In the genomic region with DNA sequence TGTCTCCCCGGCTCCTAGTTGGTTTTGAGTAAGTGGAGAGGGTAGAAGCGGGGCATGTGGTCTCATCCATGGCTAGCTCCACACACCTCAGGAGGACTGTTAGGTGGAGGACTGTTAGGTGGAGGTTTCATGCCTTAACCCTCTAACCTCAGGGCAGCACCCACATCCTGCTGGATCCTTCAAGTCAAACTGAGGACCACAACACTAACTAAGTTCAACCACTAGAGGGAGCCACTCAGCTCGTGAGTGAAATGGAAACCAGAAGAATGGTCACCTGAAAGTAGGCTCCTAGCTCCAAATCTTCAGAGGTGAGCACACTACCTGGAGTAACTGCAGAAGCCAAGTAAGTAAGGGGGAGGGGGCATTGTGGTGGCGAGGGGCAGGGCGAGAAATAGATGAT, we compare ENCODE assay signal across 11 mouse cellular contexts. TPM values are rescaled to one million over a fixed set of nuclear protein-coding genes. Genes with fewer than 3 reads are reported as not detected.
DNase-seq lines count a peak whose midpoint lies in the region; ATAC-seq and TF ChIP-seq lines count a peak whose summit lies in the region.
"Had no signal": no experiment of that assay in that cellular context is flagged by ENCODE, and none has a peak within 500 bp of the region (broad histone marks: within the 10 kb centered on the region; RNA-seq: fewer than 3 reads in every experiment).

No protein-coding gene starts in this region.

- H3K27ac ChIP-seq in liver, postnatal 0 days (ENCODE audit: low read depth): no peak overlapping the region
- H3K27ac ChIP-seq in MEL (ENCODE audit: control insufficient read depth, low read depth, low read length): no peak overlapping the region
- H3K27ac ChIP-seq in kidney, embryonic 16.5 days (ENCODE audit: low read length): no peak overlapping the region
- H3K27ac ChIP-seq in forebrain, embryonic 10.5 days: no peak overlapping the region
- H3K27ac ChIP-seq: heart, embryonic 10.5 days; liver, embryonic 13.5 days had no signal

- H3K27me3 ChIP-seq in liver, postnatal 0 days (ENCODE audit: insufficient read depth, low read length): peaks cover 6% of the 10 kb centered on the region; the same call in 1 of the 2 replicates
- H3K27me3 ChIP-seq in MEL (ENCODE audit: control insufficient read depth in 1 of 2, insufficient read depth in 2 of 2, low read length in 2 of 2): peaks cover 0 to 1% of the 10 kb centered on the region in 2 experiments; a peak in 1 of 4 replicates
- H3K27me3 ChIP-seq in kidney, embryonic 16.5 days (ENCODE audit: insufficient read depth, low read length): peaks cover 8% of the 10 kb centered on the region
- peaks cover 13% of the 10 kb centered on the region for H3K27me3 ChIP-seq in forebrain, embryonic 10.5 days (ENCODE audit: poor library complexity, severe bottlenecking)

- H3K36me3 ChIP-seq in liver, postnatal 0 days (replicated peaks; ENCODE audit: insufficient read depth, low read length): no peaks in the 10 kb centered on the region
- H3K36me3 ChIP-seq in MEL (ENCODE audit: control insufficient read depth in 1 of 2, insufficient read depth in 2 of 2, low read length in 2 of 2): no peaks in the 10 kb centered on the region
- H3K36me3 ChIP-seq in kidney, embryonic 16.5 days (ENCODE audit: insufficient read depth, low read length): no peaks in the 10 kb centered on the region
- H3K36me3 ChIP-seq in forebrain, embryonic 10.5 days (replicated peaks): no peaks in the 10 kb centered on the region
- H3K36me3 ChIP-seq: heart, embryonic 10.5 days; liver, embryonic 13.5 days had no signal

- H3K79me2 ChIP-seq in MEL (ENCODE audit: control insufficient read depth, insufficient read depth, low read length, poor library complexity): no peaks in the 10 kb centered on the region

- H3K4me1 ChIP-seq in liver, postnatal 0 days (ENCODE audit: insufficient read depth): no peaks in the 10 kb centered on the region
- no peaks in the 10 kb centered on the region for H3K4me1 ChIP-seq in MEL (ENCODE audit: control insufficient read depth in 1 of 2, insufficient read depth in 2 of 2, low read length in 2 of 2)
- H3K4me1 ChIP-seq in kidney, embryonic 16.5 days (ENCODE audit: insufficient read depth, low read length): no peaks in the 10 kb centered on the region
- H3K4me1 ChIP-seq in forebrain, embryonic 10.5 days: no peaks in the 10 kb centered on the region
- H3K4me1 ChIP-seq: heart, embryonic 10.5 days; liver, embryonic 13.5 days had no signal

- H3K9ac ChIP-seq in liver, postnatal 0 days (replicated peaks): no peak overlapping the region
- no peak overlapping the region for H3K9ac ChIP-seq in MEL (ENCODE audit: control insufficient read depth, low read depth, low read length, poor library complexity, severe bottlenecking)
- H3K9ac ChIP-seq in kidney, embryonic 16.5 days (replicated peaks; ENCODE audit: low read length): no peak overlapping the region
- H3K9ac ChIP-seq: liver, embryonic 13.5 days had no signal

- 52% methylated on average over 5 of the region's 5 CpGs for whole genome bisulfite sequencing in liver, postnatal 0 days (ENCODE audit: insufficient replicate concordance)
- 61% methylated on average over 5 of the region's 5 CpGs for WGBS in kidney, embryonic 16.5 days
- 54% methylated on average over 5 of the region's 5 CpGs for WGBS in forebrain, embryonic 10.5 days

- DNase-seq in liver, postnatal 0 days: peak; percentile 33
- DNase-seq in liver (no peak), MEL (ENCODE audit: low read depth, low spot score) (peak; percentile 51)
- peak; percentile 49 for DNase-seq in retina, postnatal 1 day
- DNase-seq in left cerebral cortex, adult 9 months (ENCODE audit: low spot score in 2 of 2): no peak
- no peak for DNase-seq in forebrain, embryonic 10.5 days (ENCODE audit: extremely low spot score, low spot score)
- DNase-seq: cerebellum, postnatal 36 days; liver, embryonic 13.5 days had no signal

- H3K9me3 ChIP-seq in liver, postnatal 0 days (ENCODE audit: low read length): no peaks in the 10 kb centered on the region
- H3K9me3 ChIP-seq in MEL (replicated peaks; ENCODE audit: insufficient read depth, low read length): no peaks in the 10 kb centered on the region
- no peaks in the 10 kb centered on the region; the same call in 1 of the 2 replicates for H3K9me3 ChIP-seq in kidney, embryonic 16.5 days (ENCODE audit: low read length)
- H3K9me3 ChIP-seq in forebrain, embryonic 10.5 days: peaks cover 4% of the 10 kb centered on the region; the same call in 1 of the 2 replicates
- H3K9me3 ChIP-seq: heart, embryonic 10.5 days; liver, embryonic 13.5 days had no signal

- no peak for TF ChIP-seq EP300 in liver, postnatal 0 days (IDR thresholded peaks at IDR 0.05; ENCODE audit: low read depth)
- TF ChIP-seq EP300 in MEL (IDR thresholded peaks at IDR 0.05; ENCODE audit: low read depth in 1 of 2, low read length in 2 of 2): no peak

- TF ChIP-seq POLR2A in MEL (IDR thresholded peaks at IDR 0.05; ENCODE audit: control insufficient read depth in 1 of 2, insufficient read depth in 1 of 2, low read depth in 1 of 2, low read length in 2 of 2, poor library complexity in 1 of 2): no peak

- peak; percentile 26 for TF ChIP-seq RAD21 in MEL (IDR thresholded peaks at IDR 0.05; ENCODE audit: low read depth, low read length)

- H3K4me3 ChIP-seq in liver, postnatal 0 days (ENCODE audit: low read depth, low read length): no peak overlapping the region
- no peak overlapping the region for H3K4me3 ChIP-seq in MEL (ENCODE audit: control insufficient read depth in 1 of 2, insufficient read depth in 1 of 2, low read depth in 2 of 2, low read length in 2 of 2)
- no peak overlapping the region for H3K4me3 ChIP-seq in kidney, embryonic 16.5 days (ENCODE audit: low read length)
- H3K4me3 ChIP-seq in forebrain, embryonic 10.5 days: no peak overlapping the region
- H3K4me3 ChIP-seq: heart, embryonic 10.5 days; liver, embryonic 13.5 days had no signal

- TF ChIP-seq CTCF in liver, postnatal 0 days (IDR thresholded peaks at IDR 0.05; ENCODE audit: low read depth): peak; percentile 79
- peak; percentile 54 to 71 (median 66) for TF ChIP-seq CTCF in MEL (IDR thresholded peaks at IDR 0.05 in 2 of 3, conservative IDR thresholded peaks at IDR 0.05 in 1 of 3; ENCODE audit: control insufficient read depth in 1 of 3, insufficient read depth in 1 of 3, low read depth in 2 of 3, low read length in 3 of 3, poor library complexity in 1 of 3, severe bottlenecking in 1 of 3)

- ATAC-seq in liver, postnatal 0 days: no peak
- peak; percentile 84 for ATAC-seq in common myeloid progenitor, adult 5-6 weeks (replicated peaks; ENCODE audit: low read depth, poor library complexity, severe bottlenecking)
- ATAC-seq in kidney, embryonic 16.5 days (ENCODE audit: low FRiP score, low TSS enrichment): no peak

- no peak overlapping the region for H3K4me2 ChIP-seq in liver, postnatal 0 days (ENCODE audit: low read depth, low read length)
- no peak overlapping the region for H3K4me2 ChIP-seq in kidney, embryonic 16.5 days (replicated peaks; ENCODE audit: low read depth, low read length)
- H3K4me2 ChIP-seq: liver, embryonic 13.5 days had no signal

TF ChIP-seq in MEL, 35 proteins besides CTCF, POLR2A, EP300 and RAD21:
- TF ChIP-seq TAL1 (IDR thresholded peaks at IDR 0.05; ENCODE audit: low read length) (no peak), SMC3 (IDR thresholded peaks at IDR 0.05; ENCODE audit: low read depth, low read length) (peak; percentile 49), KAT2A (conservative IDR thresholded peaks at IDR 0.05; ENCODE audit: low read depth, low read length) (no peak), GATA1 (IDR thresholded peaks at IDR 0.05; ENCODE audit: low read depth, low read length) (no peak)

RNA-seq across cellular contexts. Expression of a gene that starts 7.6 kb away (rescaled TPM):
- 0.17 and 0.18 TPM in 2 replicates for polyA plus RNA-seq in liver, postnatal 0 days (2015; fragmentation: Nextera tagmentation; extraction: Ambion mirVana)
- not detected in 2 replicates for total RNA-seq in MEL (2012; rRNA removed)
- polyA plus RNA-seq in MEL (2012; ENCODE audit: insufficient read depth in 1 of 2, insufficient read length in 2 of 2, low read depth in 1 of 2, low replicate concordance in 2 of 2, missing spikeins in 1 of 2): not detected
- not detected in 2 replicates for total RNA-seq in common myeloid progenitor, adult 5-6 weeks (2017)
- polyA plus RNA-seq in kidney, embryonic 16.5 days (2015; fragmentation: Nextera tagmentation; extraction: Ambion mirVana): 1.6 and 1.8 TPM in 2 replicates
- polyA plus RNA-seq in forebrain, embryonic 10.5 days (2016; fragmentation: Nextera tagmentation; extraction: Ambion mirVana): 1.3 and 1.5 TPM in 2 replicates

RNA-seq across cellular contexts. Expression of a gene that starts 18.3 kb away (rescaled TPM):
- 0.86 and 1.2 TPM in 2 replicates for polyA plus RNA-seq in liver, postnatal 0 days (2015; fragmentation: Nextera tagmentation; extraction: Ambion mirVana)
- total RNA-seq in MEL (2012; rRNA removed): 0.39 and 0.49 TPM in 2 replicates
- polyA plus RNA-seq in MEL (2012; ENCODE audit: insufficient read depth in 1 of 2, insufficient read length in 2 of 2, low read depth in 1 of 2, low replicate concordance in 2 of 2, missing spikeins in 1 of 2): under 1 TPM in 1 of 2 experiments, not detected in 1; 0.07 TPM
- 4.0 and 4.3 TPM in 2 replicates for total RNA-seq in common myeloid progenitor, adult 5-6 weeks (2017)
- polyA plus RNA-seq in kidney, embryonic 16.5 days (2015; fragmentation: Nextera tagmentation; extraction: Ambion mirVana): 1.7 and 2.1 TPM in 2 replicates
- 2.7 and 3.6 TPM in 2 replicates for polyA plus RNA-seq in forebrain, embryonic 10.5 days (2016; fragmentation: Nextera tagmentation; extraction: Ambion mirVana)

RNA-seq across cellular contexts. Expression of a gene that starts 18.3 kb away (rescaled TPM):
- polyA plus RNA-seq in liver, postnatal 0 days (2015; fragmentation: Nextera tagmentation; extraction: Ambion mirVana): 3.8 and 4.3 TPM in 2 replicates
- total RNA-seq in MEL (2012; rRNA removed): not detected in 2 replicates
- polyA plus RNA-seq in MEL (2012; ENCODE audit: insufficient read depth in 1 of 2, insufficient read length in 2 of 2, low read depth in 1 of 2, low replicate concordance in 2 of 2, missing spikeins in 1 of 2): not detected
- total RNA-seq in common myeloid progenitor, adult 5-6 weeks (2017): 26.9 and 28.0 TPM in 2 replicates
- polyA plus RNA-seq in kidney, embryonic 16.5 days (2015; fragmentation: Nextera tagmentation; extraction: Ambion mirVana): 17.6 and 18.5 TPM in 2 replicates
- 12.7 and 13.4 TPM in 2 replicates for polyA plus RNA-seq in forebrain, embryonic 10.5 days (2016; fragmentation: Nextera tagmentation; extraction: Ambion mirVana)

RNA-seq across cellular contexts. Expression of a gene that starts 41.3 kb away (rescaled TPM):
- 0.40 and 0.52 TPM in 2 replicates for polyA plus RNA-seq in liver, postnatal 0 days (2015; fragmentation: Nextera tagmentation; extraction: Ambion mirVana)
- total RNA-seq in MEL (2012; rRNA removed): not detected in 2 replicates
- not detected for polyA plus RNA-seq in MEL (2012; ENCODE audit: insufficient read depth in 1 of 2, insufficient read length in 2 of 2, low read depth in 1 of 2, low replicate concordance in 2 of 2, missing spikeins in 1 of 2)
- not detected in 2 replicates for total RNA-seq in common myeloid progenitor, adult 5-6 weeks (2017)
- 0.17 TPM in 1 of 2 replicates, not detected in the other for polyA plus RNA-seq in kidney, embryonic 16.5 days (2015; fragmentation: Nextera tagmentation; extraction: Ambion mirVana)
- polyA plus RNA-seq in forebrain, embryonic 10.5 days (2016; fragmentation: Nextera tagmentation; extraction: Ambion mirVana): 0.73 and 1.2 TPM in 2 replicates
- polyA plus RNA-seq: liver, embryonic 13.5 days had no signal

Comparison
In these comparisons a context has a peak if more than half of its experiments do, and no peak if none do; other contexts are left out.
1. DNase-seq: peak in liver, postnatal 0 days (single experiment), MEL (single experiment) and retina, postnatal 1 day (single experiment); none in liver (single experiment), left cerebral cortex, adult 9 months (0 of 2) and forebrain, embryonic 10.5 days (single experiment).